Mouse (Mus musculus) lung, adult 2 months (tissue): ENCODE data around the gene Large2.

Experiments
- CTCF ChIP-seq: fragments of 200-500 bp; IDR thresholded peaks from 2 replicates; pipeline ENCODE4 v1.5.1; 2011; ENCODE audit warnings: mild to moderate bottlenecking, low read length, control low read depth; ENCODE audit not compliant: insufficient read depth
- POLR2A ChIP-seq: fragments of 200-500 bp; IDR thresholded peaks from 2 replicates; pipeline ENCODE4 v1.6.1; 2011; ENCODE audit warnings: low read depth, mild to moderate bottlenecking, control low read depth, low read length, borderline replicate concordance; ENCODE audit errors: extremely low read depth

DNA sequence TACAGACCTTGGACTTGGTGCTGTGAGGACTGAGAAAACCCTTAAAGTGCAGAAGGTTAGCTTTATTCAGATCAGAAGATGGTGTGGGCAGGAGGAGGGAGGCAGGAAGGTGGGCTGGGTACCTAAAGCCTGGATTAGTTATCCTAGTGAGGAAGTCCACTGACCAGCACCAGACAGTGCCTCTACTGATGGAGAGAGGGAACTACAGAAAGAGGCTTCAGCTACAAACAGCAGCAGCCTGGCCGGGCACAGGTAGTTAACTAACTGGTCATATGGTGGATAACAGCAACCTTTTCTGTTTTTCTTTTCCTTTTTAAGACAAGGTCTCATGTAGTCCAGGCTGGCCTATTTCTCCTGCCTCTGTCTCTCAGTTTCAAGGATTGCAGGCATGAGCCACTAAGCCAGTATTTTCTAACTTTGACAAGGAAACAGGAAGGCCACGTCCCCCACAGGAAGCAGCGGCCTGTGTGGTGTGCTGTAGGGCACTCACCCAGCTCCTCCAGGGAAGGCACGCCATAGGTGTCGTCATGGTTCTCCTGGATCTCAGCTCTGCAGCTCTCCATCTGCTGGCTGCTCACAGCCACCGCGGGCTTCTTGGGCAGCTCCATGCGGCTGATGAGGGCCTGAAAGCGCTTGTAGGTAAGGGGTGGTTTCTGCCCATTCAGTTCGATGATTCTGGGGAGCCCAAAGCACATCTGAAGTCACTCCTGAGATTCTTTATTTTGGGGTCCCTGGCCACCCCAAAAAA is 47.9 kb upstream of the Large2 start:
- TF ChIP-seq CTCF (no peak), POLR2A (no peak)
